Mouse (Mus musculus) T-helper 1 cell (primary cell): ENCODE measurements at regions not wholly inside any gene's neighbourhood (a gene's known extent, or its start where the extent isn't known, plus 50 kb on each side); places are given as distances from the start of the nearest gene placed in this dataset.

Experiments
- in situ Hi-C: fragments of 300-600 bp; cut with MboI, MseI; formaldehyde crosslinking; loops from one replicate; pipeline ENCODE4 v1.15.1; 2025; ENCODE audit warnings: high pct_unique_total_duplicates

DNA sequence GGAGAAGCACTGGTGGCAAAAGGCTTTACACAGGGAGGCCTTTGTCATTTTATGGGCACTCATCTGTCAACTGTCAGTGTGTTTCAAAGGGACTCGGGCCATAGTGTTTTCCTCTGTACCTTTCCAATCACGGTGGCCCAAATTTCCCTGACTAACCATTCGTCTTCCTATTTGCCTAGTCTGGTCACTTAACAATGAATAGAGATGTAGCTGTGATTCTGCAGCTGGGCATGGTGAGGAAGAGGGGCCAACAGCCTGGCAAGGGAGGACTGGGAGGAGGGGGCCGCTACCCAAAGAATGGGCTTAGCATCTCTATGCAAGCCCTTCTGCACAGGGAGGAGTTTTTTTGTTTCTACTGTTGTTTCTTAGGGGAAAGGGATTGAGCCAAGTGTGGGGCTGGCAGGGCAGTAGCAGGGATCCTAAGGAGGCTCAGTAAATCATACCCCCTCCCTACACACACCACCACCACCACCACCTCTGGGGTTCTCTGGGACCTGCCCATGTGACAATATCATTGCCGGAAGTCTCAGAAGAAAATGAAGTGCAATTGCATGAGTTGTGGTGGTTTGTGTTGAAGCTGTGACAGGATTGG is 367.2 kb downstream of the Nkx6-1 start:
- in situ Hi-C loops = no loop called here

DNA sequence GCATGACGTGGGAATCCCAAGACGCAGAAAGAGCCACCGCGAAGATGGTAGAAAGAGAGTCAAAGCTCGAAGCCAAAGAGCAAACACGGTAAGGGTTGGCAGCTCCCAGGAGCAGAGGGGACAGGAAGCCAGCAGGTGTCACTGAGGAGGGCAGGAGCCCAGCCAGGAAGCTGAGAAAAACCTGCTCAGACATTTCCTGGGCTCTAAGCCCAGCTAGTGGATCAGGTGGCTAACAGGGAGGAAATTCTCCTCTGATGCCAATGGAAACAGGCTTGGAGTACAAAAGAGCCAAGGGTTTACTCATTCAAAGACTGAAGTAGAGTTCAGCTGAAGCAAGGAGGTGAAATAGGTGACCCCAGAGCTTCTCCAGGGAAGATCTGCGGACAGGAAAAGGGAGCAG is 368.9 kb downstream of the Nkx6-1 start:
- in situ Hi-C loops = no loop called here

DNA sequence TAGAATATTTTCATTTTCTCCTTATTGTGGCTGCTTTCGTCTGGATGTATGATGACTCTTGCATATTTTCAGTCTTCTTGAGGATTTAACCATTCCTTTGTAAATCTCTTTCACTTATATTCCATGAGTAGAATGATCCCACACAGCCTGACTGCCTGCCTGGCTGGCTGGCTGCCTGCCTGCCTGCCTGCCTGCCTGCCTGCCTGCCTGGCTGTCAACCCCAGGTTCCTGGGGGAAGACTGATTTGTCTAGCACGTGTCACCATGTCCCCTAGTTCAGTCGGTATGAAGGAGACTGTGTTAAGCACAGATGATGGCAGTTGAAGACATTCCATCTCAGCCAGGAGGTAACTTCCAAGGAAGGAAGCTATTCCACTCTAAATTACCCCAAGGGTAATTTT is 370.8 kb downstream of the Nkx6-1 start:
- in situ Hi-C loops = no loop called here

DNA sequence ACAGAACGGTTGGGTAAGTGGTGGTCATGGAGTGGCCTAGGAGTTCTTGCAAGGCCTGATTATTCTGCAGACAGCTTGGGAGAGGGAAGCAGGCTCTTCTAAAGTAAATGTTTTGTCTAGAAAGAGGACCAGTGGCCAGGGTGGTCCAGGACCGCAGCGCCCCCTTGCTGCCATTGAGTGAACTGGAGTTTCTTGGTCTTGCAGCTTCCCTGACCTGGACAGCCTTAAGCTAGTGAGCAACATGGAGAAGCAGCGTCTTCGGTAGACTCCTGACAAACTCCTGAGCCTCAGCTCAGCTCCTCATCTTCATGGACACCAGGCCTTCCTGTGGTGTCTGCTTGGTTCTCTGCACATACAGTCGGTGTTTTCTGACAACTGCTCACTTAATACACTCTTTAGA is 376.4 kb downstream of the Nkx6-1 start:
- in situ Hi-C loops = no loop called here

DNA sequence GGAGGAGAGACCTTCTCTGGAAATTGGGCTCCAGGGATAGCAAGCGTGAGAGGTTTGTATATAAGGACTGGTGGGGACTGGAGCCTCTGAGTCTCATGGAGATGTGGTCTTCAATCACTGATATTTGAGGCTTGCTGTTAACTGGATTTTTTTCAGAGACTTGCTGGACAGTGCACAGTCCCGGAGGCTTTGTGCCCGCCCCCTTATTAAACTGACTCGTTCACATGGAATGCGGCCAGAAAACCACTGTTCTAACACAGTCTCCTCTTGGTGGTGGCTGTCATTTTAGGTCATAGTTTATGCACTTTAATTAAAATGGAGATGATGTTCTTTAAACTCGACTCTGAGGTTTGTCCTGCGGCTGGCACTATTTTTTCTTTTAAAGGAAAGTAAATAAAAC is 378.9 kb downstream of the Nkx6-1 start:
- in situ Hi-C loops = no loop called here

DNA sequence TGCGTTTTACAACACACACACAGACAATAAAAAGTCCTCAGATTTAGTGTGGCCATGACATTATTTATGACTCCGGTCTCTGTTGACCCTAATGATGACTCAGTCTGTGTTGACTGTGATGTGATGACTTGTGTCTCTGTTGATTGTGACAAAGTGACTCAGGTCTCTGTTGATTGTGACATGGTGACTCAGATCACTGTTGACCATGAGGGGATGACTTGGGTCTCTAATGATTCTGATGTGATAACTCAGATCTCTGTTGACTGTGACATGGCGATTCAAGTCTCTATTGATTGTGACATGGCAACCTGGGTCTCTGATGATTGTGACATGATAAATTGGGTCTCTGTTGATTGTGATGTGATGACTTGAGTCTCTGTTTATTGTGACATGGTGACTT is 405.0 kb downstream of the Gpat3 start:
- in situ Hi-C loops = no loop called here

DNA sequence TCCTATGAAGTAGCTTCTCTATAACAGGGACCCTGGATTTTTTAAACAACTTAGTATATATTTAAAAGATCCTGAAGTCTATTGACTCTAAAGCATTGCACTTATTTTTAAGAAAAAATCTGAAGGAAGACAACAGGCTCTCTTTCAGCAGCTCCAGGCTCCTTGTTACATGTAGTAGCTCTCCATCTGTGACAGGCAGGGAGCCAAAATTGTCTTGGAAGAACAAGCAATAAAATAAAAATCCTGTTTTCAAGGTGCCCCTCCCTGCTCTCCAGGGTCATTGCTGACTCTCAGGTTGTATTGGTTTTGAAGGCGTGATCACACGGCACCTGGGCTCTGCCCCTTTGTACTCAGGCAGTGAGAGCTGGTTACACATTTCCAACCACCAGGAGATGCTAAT is 397.1 kb downstream of the Gpat3 start:
- in situ Hi-C loops = no loop called here

DNA sequence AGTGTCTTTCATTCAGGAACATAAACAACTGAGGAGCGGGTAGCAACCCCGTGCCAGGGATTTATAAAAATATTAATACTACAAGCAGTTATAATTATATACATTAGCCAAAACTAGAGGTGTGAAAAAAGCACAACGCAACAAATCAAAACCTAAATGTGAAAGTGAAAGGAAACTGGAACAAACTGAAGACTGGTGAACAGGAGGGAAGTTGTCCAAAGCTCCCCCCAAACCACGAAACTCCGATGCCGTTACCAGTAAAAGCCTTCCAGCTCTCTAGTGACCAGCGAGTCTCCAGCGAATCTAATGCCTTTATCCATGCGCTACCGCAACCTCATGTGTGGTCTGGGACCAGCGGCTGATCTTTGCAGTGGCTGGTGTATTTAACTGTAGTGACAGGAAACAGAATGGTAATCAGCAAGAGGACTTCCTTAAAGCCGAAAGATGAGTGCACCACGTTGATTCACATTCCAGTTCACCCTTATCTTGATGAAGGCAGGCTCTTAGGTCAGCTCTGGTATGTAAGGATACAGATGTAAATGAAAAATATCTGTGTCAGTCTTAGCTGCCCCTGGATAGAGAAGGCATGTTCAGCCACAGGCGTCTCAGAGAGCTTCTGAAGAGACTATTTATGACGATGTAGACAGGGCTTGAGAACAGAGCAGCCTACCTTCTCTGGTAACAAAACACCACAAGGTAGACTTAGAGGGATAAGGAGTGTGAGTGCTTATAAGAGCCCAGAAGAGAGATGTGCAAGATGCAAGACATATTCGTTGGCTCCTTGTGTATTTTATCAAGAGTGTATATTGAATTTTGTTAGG is 394.0 kb downstream of the Gpat3 start:
- in situ Hi-C loops = no loop called here

DNA sequence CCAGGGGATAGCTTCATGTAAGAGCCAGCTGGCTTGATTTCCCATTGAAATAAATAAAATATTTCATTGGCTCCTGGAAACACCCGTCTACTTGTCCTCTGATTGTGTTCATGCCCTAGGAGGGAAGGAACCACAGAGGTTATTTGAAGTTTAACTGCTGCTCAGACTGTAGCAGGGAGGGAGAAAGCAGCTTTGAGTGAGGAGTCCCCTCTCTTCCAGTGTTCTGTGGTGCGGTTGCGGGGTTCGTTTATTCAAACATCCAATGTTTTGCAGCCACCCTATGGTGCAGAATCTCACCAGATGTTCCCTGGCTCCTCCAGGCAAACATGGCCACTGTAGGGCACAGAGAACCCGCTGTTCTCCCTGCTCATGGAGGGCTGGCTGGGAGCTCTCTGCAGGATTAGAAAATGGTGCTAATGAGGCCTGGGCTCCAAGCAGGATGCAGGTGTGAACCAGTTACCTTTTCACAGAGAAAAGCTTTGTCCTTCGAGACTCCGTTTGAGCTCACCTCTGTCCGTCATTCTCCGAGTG is 390.7 kb downstream of the Gpat3 start:
- in situ Hi-C loops = no loop called here

DNA sequence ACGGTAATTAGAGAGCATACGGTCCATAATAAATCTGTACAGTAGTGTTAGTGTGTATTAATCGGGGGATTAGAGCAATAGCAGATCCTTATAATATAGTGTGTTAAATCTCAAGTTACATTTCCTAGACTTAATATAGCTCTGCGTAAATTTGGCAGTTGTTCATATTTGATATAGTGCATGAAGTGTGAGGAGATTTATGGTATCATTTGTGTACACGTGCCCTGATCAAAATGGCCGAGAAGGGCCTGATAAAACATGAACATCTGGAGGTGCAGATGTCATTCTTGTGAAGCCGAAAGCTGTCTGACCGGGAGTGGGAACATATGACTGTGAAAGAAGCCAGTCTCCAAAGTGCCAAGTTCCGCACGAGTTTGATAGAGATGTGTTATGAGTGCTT is 376.9 kb downstream of the Gpat3 start:
- in situ Hi-C loops = no loop called here

DNA sequence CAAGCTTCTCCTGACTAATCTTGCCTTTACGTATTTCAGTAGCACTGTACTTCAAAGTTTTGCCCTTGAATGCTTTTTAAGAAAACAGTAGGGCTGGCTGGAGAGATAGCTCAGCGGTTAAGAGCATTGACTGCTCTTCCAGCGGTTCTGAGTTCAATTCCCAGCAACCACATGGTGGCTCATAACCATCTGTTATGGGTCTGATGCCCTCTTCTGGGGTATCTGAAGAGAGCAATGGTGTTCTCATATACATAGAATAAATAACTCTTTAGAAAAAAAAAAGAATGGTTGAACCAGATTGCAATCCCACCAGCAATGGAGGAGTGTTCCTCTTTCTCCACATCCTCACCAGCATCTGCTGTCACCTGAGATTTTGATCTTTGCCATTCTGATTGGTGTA is 372.6 kb downstream of the Gpat3 start:
- in situ Hi-C loops = no loop called here

DNA sequence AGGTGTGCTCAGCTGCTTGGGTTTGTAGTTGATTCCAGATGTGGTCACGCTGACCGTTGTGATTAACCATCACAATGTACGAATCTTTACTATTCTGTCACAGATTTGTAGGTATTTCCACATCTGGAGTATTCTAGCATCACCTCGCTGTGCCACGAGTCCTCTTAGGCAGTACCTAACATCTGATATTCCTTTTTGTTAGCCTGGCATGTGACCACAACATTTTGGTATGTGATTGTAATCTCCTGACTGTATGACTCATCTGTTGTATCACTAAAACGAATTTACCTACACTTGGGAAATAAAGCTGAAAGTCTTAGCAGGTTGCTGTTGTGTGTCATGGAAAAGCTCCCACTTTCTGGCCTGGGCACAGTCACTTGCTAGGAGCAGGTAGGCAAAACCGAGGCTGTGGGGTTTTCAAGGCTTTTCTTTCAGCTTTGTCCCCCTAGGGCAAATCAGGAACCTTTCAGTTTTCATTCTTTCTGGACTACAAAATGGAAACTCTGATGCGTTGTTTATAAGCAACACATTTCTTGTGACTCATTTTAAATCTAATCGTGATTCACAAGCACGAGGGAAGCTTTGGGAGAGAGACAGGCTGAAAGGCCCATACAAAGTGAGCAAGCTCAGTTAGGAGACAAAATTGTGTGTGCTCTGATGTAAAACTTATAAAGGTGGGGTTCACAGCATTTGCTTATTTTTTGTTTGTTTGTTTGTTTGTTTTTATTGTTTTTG is 371.5 kb downstream of the Gpat3 start:
- in situ Hi-C loops = no loop called here

DNA sequence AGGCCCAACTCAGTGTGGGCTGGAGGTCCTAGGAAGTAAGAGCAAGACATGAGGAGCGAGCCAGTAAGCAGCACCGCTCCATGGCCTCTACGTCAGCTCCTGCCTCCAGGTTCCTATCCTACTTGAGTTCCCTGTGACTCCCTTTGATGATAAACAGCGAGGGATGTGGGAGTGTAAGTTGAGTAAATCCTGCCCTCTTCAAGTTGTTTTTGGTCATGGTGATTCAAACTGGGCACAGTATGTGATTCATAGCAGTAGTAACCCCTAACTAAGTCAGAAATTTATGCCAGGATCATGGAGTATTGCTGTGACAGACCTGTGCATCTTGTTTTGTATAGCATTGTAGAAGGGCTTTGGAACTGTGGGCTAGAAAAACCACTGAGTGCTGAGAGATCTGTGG is 366.5 kb downstream of the Gpat3 start:
- in situ Hi-C loops = no loop called here

DNA sequence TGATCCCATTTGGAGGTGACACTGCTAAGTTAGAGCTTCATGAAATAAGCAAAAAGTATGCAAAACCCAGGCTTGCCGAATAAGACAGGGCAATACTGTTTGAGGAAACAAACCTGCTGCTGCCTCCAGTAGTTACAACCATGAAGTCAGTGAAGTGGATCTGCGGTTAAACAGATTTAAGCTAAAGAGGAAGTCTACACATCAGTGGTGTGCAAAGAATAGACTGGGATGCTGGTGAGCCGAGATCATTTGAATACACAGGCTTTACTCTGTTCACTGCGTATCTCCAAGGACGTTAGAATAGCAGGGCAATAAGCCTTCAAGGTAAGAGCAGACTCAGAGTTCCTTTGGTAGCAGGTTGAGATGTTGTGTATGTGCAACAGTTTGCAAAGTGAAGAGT is 362.6 kb downstream of the Gpat3 start:
- in situ Hi-C loops = no loop called here

DNA sequence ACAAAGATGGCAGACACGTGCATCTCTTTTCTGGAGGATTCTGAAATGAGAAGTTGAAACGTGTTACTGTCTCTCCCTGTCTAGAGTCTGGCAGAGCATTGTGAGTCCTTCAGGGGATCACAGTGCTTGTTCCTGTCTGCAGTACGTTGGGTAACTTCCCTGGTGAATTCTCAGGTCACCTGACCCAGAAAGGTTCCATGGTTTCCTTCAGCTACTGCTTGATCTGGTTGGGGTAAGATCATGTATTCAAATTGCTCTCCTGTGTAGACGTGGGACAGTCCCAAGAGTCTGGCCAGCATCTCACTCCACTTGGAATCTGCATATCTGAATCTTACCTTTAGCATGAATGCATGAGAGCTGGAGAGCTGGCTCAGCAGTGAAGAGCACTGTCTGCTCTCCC is 350.0 kb downstream of the Gpat3 start:
- in situ Hi-C loops = no loop called here

DNA sequence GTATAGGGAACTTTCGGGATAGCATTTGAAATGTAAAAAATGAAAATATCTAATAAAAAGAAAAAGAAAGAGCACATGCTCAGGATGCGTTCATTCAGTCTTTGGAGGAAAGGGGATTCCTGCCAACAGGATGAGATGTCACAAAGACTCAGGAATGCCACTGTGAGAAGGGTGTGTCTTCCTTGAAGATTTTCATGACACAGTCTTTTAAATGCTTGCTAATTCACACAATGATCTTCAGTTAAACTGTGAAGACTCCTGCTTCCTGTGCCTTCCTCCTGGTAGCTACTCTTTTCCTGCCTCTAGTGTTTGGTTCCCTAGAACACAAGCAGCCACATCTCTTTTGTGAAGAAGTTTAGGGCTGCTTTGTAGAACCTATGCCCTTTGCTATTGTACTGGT is 345.5 kb downstream of the Gpat3 start:
- in situ Hi-C loops = no loop called here

DNA sequence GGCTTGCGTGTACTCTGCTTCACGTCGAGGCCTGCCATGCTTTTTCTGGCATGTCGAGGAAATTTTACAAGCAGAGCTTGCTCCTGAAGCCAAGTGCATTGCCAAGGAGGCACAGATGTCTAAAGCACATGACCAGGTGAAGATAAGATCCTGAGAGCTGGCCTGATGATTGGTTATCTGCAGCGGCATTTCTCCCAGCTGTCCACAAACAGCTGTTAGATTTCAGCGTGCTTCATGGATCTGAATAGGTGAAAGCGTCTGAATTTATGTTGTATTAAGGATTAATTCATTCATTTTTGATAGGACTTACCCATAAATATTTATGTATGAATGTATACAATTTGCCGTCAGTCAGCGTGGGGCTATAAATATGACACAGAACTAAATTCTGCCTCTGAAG is 327.7 kb downstream of the Gpat3 start:
- in situ Hi-C loops = no loop called here

DNA sequence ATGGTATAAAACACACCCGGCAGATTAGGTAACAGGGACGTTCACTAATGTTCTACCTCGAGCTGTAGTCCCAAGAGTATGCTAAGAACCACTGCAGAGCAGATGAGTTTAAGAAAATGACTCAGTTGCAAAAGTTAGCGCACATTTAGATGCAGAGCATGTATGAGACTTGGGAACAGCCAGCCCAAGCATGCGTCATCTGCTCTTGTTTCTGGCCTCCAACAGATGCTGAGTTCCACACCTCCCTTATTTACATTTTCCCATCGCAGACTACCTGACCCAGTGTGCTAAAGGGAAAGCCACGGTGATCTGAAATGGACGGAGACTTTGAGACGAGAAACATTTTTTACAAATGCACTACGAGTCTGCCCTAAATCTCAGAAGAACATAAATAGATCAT is 327.3 kb downstream of the Gpat3 start:
- in situ Hi-C loops = no loop called here

DNA sequence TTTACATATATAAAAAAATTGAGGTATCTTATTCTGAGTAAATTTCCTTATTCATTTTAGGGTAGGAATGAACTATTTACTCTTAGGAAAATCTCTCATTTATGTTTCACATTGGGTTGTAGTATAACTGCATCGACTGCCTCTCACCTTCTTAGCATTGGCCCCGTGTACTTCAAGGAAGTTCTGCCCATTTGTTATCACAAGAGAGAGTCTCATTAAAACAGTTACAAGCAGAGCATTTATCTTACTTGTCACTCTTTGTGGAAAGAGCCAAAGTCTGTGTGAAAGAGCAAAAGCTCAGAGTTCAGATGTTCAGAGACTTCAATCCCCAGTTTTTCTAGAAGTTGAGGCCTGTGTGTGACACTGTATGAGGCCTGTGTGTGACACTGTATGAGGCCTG is 323.6 kb downstream of the Gpat3 start:
- in situ Hi-C loops = no loop called here

DNA sequence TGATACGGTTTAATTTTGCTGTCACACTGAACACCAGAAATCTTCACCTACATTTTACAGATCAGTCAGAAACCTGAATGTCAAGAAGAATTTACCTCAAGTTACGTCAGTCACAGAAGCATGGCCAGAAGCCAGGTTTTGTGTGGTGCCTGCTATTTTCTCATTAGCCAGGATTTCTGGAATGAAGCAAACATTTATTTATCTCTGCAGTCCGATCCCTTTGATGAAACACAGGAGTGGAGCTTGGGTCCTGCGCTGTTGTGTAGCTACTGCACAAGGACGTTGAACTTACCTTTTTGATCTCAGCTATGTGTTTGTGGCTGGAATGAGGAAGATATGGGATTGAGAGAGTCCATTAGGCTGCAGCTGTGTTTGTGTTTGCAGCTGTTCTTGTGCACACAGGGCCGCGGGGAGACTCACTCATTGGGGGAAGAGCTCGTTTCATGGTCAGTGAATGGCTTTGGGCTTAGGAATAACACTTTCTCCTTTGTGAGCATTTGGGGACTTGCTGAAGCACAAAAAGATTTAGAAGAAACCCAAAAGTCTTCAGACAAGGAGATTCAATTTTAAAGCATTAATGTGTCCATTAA is 318.2 kb downstream of the Gpat3 start:
- in situ Hi-C loops = no loop called here

DNA sequence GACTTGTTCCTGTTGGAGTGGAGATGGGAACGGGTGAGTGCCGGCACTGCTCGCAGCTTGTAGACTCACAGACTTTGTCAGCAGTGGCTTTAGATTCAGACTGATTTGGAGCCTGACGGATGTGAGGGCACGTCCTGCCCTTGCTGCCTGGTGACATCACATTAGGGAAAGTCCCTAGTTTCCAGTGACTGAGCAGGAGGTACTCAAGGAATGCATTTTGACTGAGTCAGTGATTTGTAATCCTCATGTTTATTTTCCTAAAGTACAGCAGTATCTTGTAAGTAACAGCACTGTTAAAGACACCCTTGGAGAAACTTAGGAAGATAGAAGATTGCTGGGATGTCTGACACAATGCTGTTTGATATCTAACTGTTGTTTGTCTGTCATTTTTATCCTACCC is 317.6 kb downstream of the Gpat3 start:
- in situ Hi-C loops = no loop called here

DNA sequence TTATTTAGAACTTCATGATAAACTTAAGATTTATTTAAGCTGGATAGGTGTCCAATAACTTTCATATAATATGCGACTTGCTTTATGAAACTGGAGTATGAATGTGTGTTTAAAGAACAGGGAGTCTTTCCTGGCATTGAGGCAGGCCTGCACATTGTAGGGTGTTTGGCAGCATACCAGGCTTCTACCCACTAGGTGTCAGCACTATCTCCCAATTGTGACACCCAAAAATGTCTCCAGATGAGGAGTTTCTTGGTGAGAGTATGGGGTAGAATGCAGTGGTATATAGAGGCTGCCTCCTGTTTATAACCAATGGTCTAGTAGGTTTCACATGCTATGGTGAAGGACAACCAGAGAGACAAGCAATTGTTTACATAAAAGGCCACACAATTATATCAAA is 311.9 kb downstream of the Gpat3 start:
- in situ Hi-C loops = no loop called here
